Mouse (Mus musculus): ENCODE data around the gene Prim2. TPM values are rescaled to one million over a fixed set of nuclear protein-coding genes. Genes with fewer than 3 reads are reported as not detected.

Prim2 gene
- polyA plus RNA-seq, 1 experiment = 2.5 TPM

DNA sequence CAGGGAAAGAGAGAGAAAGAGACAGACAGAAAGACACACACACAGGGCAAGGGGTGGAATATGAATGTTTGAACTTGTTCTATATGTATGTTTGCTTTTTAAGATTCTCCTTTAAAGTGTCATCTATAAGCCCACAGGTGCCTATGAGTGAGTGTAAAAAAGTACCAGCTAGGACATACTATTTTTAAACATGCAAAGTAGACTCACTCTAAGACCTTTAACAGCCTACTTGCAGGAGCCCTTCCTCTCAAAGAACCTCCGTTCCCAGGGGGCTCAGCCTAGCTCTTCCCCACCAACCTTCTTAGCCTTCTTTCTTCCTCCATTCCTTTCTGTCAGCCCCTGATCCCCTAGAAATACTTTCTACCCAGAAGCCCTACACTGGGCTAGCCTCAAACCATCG is 73.7 kb downstream of the Prim2 start:
- no peak for TF ChIP-seq POLR2A (IDR thresholded peaks at IDR 0.05; ENCODE audit: low read depth, low read length)
- no peak for TF ChIP-seq CTCF (IDR thresholded peaks at IDR 0.05; ENCODE audit: extremely low read depth, insufficient read length, insufficient replicate concordance, low read depth, low read length)
- WGBS = 77% methylated on average over 2 of the region's 2 CpGs
- no peaks in the 10 kb centered on the region for H3K27me3 ChIP-seq (ENCODE audit: control insufficient read depth, insufficient read depth, low read length)
- no peak overlapping the region for H3K27ac ChIP-seq (ENCODE audit: insufficient read depth, low read depth, low read length)
- no peaks in the 10 kb centered on the region for H3K4me1 ChIP-seq (ENCODE audit: control insufficient read depth, insufficient read depth, insufficient read length, low read length)
- H3K4me3 ChIP-seq (ENCODE audit: low read depth, low read length) = no peak overlapping the region
- no peaks in the 10 kb centered on the region for H3K36me3 ChIP-seq (ENCODE audit: control insufficient read depth, insufficient read depth, low read length)

DNA sequence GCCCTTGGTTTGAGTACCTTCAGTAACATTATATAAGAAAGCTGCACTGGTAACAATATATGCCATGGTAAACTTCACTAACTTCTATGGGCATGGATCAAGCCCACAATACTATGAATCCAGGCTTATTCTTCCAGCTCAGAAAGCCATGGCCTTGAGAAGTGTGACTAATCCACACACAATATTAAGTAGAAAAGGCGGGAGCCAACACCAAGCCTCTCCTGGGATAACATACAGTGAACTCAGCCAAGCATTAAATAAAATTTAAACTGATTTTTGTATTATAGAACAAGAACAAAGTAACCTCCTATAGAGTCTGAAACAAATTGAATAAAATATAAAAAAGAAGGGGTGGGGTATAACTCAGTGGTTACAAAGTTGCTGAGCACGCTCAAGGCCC is 74.6 kb downstream of the Prim2 start:
- Histone ChIP-seq H3K27ac (ENCODE audit: insufficient read depth, low read depth, low read length) (no peak overlapping the region), H3K4me1 (ENCODE audit: control insufficient read depth, insufficient read depth, insufficient read length, low read length) (no peaks in the 10 kb centered on the region), H3K4me3 (ENCODE audit: low read depth, low read length) (no peak overlapping the region), H3K27me3 (ENCODE audit: control insufficient read depth, insufficient read depth, low read length) (no peaks in the 10 kb centered on the region), H3K36me3 (ENCODE audit: control insufficient read depth, insufficient read depth, low read length) (no peaks in the 10 kb centered on the region)
- 89% methylated on average over 2 of the region's 2 CpGs for WGBS
- TF ChIP-seq CTCF (IDR thresholded peaks at IDR 0.05; ENCODE audit: extremely low read depth, insufficient read length, insufficient replicate concordance, low read depth, low read length) (no peak), POLR2A (IDR thresholded peaks at IDR 0.05; ENCODE audit: low read depth, low read length) (no peak)

DNA sequence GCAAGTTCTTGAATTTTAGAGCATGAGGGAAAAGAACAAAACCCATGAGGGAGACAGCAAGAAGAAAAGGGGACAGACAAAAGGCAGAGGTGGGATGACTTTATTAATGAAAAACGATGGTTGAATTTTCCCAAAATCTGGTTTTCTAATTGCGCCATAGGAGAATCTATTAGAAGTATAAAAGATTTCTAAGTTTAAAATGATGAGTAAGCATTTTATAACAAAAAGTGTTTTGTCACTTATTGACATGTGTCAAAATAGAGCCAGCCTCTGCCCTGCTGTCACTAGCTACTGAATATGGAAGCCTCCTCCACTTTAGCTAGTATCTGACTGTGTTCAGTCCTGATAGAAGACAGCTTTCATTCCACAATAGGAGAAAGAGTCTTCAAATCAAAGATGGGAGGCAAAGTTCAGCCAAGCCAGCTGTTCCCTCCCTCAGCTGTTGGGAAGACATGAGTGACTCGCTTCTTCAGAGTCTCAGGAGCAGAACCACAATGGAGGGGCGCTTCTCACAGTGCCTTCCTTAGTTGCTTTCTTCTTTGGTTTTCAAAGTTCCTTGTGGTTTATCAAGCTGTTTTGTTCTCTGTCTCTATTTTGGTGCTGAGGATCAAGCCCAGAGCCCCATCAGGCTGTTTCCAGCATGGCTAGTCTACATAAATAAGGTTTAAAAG is 75.7 kb downstream of the Prim2 start:
- H3K27ac ChIP-seq (ENCODE audit: insufficient read depth, low read depth, low read length) = no peak overlapping the region
- no peak overlapping the region for H3K4me3 ChIP-seq (ENCODE audit: low read depth, low read length)
- H3K27me3 ChIP-seq (ENCODE audit: control insufficient read depth, insufficient read depth, low read length) = no peaks in the 10 kb centered on the region
- no peaks in the 10 kb centered on the region for H3K4me1 ChIP-seq (ENCODE audit: control insufficient read depth, insufficient read depth, insufficient read length, low read length)
- no peaks in the 10 kb centered on the region for H3K36me3 ChIP-seq (ENCODE audit: control insufficient read depth, insufficient read depth, low read length)
- 90% methylated on average over 4 of the region's 4 CpGs for WGBS
- TF ChIP-seq POLR2A (IDR thresholded peaks at IDR 0.05; ENCODE audit: low read depth, low read length) (no peak), CTCF (IDR thresholded peaks at IDR 0.05; ENCODE audit: extremely low read depth, insufficient read length, insufficient replicate concordance, low read depth, low read length) (no peak)

DNA sequence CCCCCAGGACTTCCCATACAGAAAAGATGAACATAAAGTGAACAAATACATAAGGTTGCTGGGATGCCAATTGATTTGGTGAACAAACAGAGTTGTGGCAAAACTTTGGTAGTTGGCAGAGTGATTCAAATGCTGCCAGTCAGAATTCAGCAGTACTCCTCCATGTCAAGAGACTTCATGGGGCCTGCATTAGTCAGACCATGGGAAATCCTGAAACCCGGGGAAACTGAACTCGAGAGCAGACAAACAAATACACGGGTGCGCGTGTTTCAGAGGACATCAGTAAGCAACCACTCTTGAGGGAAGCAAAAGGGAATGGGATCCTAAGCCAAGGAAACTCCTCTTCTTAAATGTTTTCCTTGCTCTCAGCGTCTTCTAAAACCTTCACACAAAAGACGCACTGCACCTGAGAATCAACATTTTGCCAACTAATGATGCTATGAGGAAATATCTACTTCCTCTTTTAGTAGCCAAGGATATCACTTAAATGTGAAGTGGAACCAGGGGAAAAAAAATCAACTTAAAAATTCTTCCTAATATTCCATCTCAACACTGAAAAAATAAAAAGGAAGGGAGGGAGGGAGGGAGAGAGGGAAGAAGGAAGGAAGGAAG is 77.5 kb downstream of the Prim2 start:
- Histone ChIP-seq H3K4me1 (ENCODE audit: control insufficient read depth, insufficient read depth, insufficient read length, low read length) (no peaks in the 10 kb centered on the region), H3K36me3 (ENCODE audit: control insufficient read depth, insufficient read depth, low read length) (no peaks in the 10 kb centered on the region), H3K4me3 (ENCODE audit: low read depth, low read length) (no peak overlapping the region), H3K27me3 (ENCODE audit: control insufficient read depth, insufficient read depth, low read length) (no peaks in the 10 kb centered on the region), H3K27ac (ENCODE audit: insufficient read depth, low read depth, low read length) (no peak overlapping the region)
- TF ChIP-seq POLR2A (IDR thresholded peaks at IDR 0.05; ENCODE audit: low read depth, low read length) (no peak), CTCF (IDR thresholded peaks at IDR 0.05; ENCODE audit: extremely low read depth, insufficient read length, insufficient replicate concordance, low read depth, low read length) (no peak)
- WGBS = 89% methylated on average over 7 of the region's 7 CpGs

DNA sequence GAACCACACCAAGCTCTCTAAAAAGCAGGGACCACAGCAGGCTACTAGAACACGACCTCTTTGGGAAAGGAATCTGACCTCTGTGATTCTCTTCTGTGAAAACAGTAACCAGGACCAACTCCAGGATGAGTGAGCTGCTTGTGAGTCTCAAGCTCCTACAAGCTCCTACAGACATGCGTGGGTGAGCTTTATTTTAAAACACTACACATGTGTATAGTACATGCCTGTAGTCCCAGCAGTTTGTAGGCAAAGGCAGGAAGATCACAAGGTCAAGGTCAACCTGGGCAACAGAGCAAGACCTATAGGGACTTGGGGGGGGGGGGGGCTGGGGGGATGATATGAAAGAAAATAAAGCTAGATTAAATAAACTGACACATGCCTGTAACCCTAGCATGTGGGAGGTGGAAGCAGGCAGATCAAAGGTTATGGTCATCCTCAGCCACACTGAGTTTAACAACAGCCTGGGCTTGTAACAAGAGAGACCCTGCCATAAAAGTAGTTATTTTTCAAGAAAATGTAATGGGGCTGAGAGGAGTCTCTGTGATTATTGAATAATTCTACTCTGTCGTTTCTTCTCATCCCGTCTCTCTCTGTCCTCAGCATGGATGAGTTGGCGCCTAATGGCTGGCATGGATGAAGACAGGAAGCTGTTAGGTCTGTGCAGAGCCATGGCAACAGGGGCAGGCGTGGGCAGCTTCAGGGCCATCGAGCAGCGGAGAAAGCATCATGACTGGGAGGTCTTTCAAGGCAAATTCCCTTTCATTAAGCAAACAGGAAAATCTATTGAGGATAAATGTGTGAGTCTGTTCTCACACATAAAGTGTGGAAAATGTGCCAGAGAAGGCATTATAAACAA is 78.8 kb downstream of the Prim2 start:
- 86% methylated on average over 8 of the region's 8 CpGs for WGBS
- TF ChIP-seq POLR2A (IDR thresholded peaks at IDR 0.05; ENCODE audit: low read depth, low read length) (no peak), CTCF (IDR thresholded peaks at IDR 0.05; ENCODE audit: extremely low read depth, insufficient read length, insufficient replicate concordance, low read depth, low read length) (no peak)
- Histone ChIP-seq H3K36me3 (ENCODE audit: control insufficient read depth, insufficient read depth, low read length) (no peaks in the 10 kb centered on the region), H3K27me3 (ENCODE audit: control insufficient read depth, insufficient read depth, low read length) (no peaks in the 10 kb centered on the region), H3K4me1 (ENCODE audit: control insufficient read depth, insufficient read depth, insufficient read length, low read length) (no peaks in the 10 kb centered on the region), H3K27ac (ENCODE audit: insufficient read depth, low read depth, low read length) (no peak overlapping the region), H3K4me3 (ENCODE audit: low read depth, low read length) (no peak overlapping the region)

DNA sequence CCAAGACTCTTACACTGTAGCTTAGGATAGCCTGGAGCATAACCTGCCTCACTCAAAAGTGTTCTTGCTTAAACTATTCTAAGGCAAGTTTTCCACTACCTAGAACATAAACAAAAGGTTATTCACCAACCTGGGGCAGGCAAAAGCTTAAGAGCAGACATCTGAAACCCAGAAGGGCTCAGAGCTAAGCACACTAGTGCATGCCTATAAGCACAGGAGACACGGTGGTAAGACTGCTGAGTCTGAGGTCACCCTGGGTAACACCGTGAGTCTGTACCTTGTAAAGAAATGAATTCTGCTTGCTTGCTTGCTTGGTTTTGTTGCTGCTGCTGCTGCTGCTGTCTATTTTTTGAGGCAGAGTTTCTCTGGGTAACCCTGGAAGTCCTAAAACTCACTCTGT is 80.1 kb downstream of the Prim2 start:
- TF ChIP-seq CTCF (IDR thresholded peaks at IDR 0.05; ENCODE audit: extremely low read depth, insufficient read length, insufficient replicate concordance, low read depth, low read length) = no peak
- TF ChIP-seq POLR2A (IDR thresholded peaks at IDR 0.05; ENCODE audit: low read depth, low read length) = no peak
- no peaks in the 10 kb centered on the region for H3K4me1 ChIP-seq (ENCODE audit: control insufficient read depth, insufficient read depth, insufficient read length, low read length)
- H3K27me3 ChIP-seq (ENCODE audit: control insufficient read depth, insufficient read depth, low read length) = no peaks in the 10 kb centered on the region
- H3K4me3 ChIP-seq (ENCODE audit: low read depth, low read length) = no peak overlapping the region
- no peaks in the 10 kb centered on the region for H3K36me3 ChIP-seq (ENCODE audit: control insufficient read depth, insufficient read depth, low read length)
- no peak overlapping the region for H3K27ac ChIP-seq (ENCODE audit: insufficient read depth, low read depth, low read length)
- WGBS = 73% methylated on average over 2 of the region's 2 CpGs

DNA sequence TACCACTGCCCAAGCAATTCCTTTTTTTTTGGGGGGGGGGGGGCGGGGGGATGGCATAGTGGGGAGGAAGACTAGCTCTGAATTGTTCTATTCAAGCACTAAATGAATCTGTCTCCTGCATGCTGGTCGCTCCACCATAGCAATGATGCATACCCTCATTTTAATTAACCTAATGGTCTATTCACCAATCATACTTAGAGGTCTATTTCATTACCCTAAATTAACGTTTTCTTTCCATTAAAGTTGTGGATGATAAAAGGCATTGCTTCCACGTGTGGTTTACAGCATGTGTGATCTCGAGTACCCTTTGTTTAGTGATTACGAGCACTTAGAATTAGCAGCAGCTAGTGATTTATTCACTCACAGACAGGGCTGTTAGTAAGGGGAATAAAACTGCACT is 81.0 kb downstream of the Prim2 start:
- H3K27me3 ChIP-seq (ENCODE audit: control insufficient read depth, insufficient read depth, low read length) = no peaks in the 10 kb centered on the region
- 68% methylated on average over 6 of the region's 6 CpGs for WGBS

More for the DNA sequence above, 81.0 kb downstream of the Prim2 start:
- Histone ChIP-seq H3K4me3 (ENCODE audit: low read depth, low read length) (no peak overlapping the region), H3K36me3 (ENCODE audit: control insufficient read depth, insufficient read depth, low read length) (no peaks in the 10 kb centered on the region), H3K27ac (ENCODE audit: insufficient read depth, low read depth, low read length) (no peak overlapping the region), H3K4me1 (ENCODE audit: control insufficient read depth, insufficient read depth, insufficient read length, low read length) (no peaks in the 10 kb centered on the region)
- TF ChIP-seq POLR2A (IDR thresholded peaks at IDR 0.05; ENCODE audit: low read depth, low read length) (no peak), CTCF (IDR thresholded peaks at IDR 0.05; ENCODE audit: extremely low read depth, insufficient read length, insufficient replicate concordance, low read depth, low read length) (no peak)

Measured in small intestine, adult 2 months (tissue).